Mouse (Mus musculus) MEL (cell line): ENCODE results near the gene Rpl31. TPM values are rescaled to one million over a fixed set of nuclear protein-coding genes. Genes with fewer than 3 reads are reported as not detected.

Experiments used
- DNase-seq: peaks from one replicate; pipeline ENCODE4 v3.0.0; 2011; ENCODE audit warnings: low read depth, low spot score
- H3K27ac ChIP-seq: 2 replicates; pipeline ENCODE4 v1.5.1; 2012; ENCODE audit warnings: low read depth, mild to moderate bottlenecking, control low read depth, low read length, moderate library complexity; ENCODE audit not compliant: control insufficient read depth
- H3K27me3 ChIP-seq, 2 experiments: fragments of 150-350 bp in 1 of 2; sonication (generic) in 1 of 2; 2 replicates each; pipeline ENCODE4 v1.6.1; 2012; ENCODE audit warnings: low read length in 2 of 2, mild to moderate bottlenecking in 2 of 2, improper control_type of control experiment in 1 of 2, moderate library complexity in 1 of 2; ENCODE audit not compliant: insufficient read depth in 2 of 2, control insufficient read depth in 1 of 2
- H3K36me3 ChIP-seq, 2 experiments: 2 replicates each; pipeline ENCODE4 v1.6.1; 2012 to 2014; ENCODE audit warnings: low read length in 2 of 2, improper control_type of control experiment in 1 of 2, inconsistent platforms in 1 of 2, mild to moderate bottlenecking in 1 of 2; ENCODE audit not compliant: insufficient read depth in 2 of 2, control insufficient read depth in 1 of 2
- H3K4me1 ChIP-seq, 2 experiments: fragments of 150-350 bp in 1 of 2; sonication (generic) in 1 of 2; 2 replicates each; pipeline ENCODE4 v1.6.1; 2012; ENCODE audit warnings: low read length in 2 of 2, improper control_type of control experiment in 1 of 2, mild to moderate bottlenecking in 1 of 2; ENCODE audit not compliant: insufficient read depth in 2 of 2, control insufficient read depth in 1 of 2
- H3K4me3 ChIP-seq, 2 experiments: fragments of 150-350 bp in 1 of 2; sonication (generic) in 1 of 2; 2 replicates each; pipeline ENCODE4 v1.5.1; 2012; ENCODE audit warnings: low read depth in 2 of 2, low read length in 2 of 2, mild to moderate bottlenecking in 2 of 2, moderate library complexity in 2 of 2, control low read depth in 1 of 2, improper control_type of control experiment in 1 of 2; ENCODE audit not compliant: control insufficient read depth in 1 of 2, insufficient read depth in 1 of 2
- H3K79me2 ChIP-seq: 2 replicates; pipeline ENCODE4 v1.6.1; 2012; ENCODE audit warnings: mild to moderate bottlenecking, low read length, moderate library complexity; ENCODE audit not compliant: control insufficient read depth, poor library complexity, insufficient read depth
- H3K9ac ChIP-seq: 2 replicates; pipeline ENCODE4 v1.6.1; 2012; ENCODE audit warnings: low read depth, mild to moderate bottlenecking, control low read depth, low read length, moderate library complexity; ENCODE audit not compliant: control insufficient read depth, poor library complexity, severe bottlenecking
- H3K9me3 ChIP-seq: fragments of 150-350 bp; sonication (generic); replicated peaks from 2 replicates; pipeline ENCODE4 v1.6.1; 2012; ENCODE audit warnings: mild to moderate bottlenecking, low read length, improper control_type of control experiment, moderate library complexity; ENCODE audit not compliant: insufficient read depth
- EP300 ChIP-seq, 2 experiments: IDR thresholded peaks; 2 replicates each; pipeline ENCODE4 v1.6.1; 2011; ENCODE audit warnings: improper control_type of control experiment in 2 of 2, low read length in 2 of 2, low read depth in 1 of 2, mild to moderate bottlenecking in 1 of 2
- ETS1 ChIP-seq: IDR thresholded peaks from 2 replicates; pipeline ENCODE4 v1.6.1; 2012; ENCODE audit warnings: low read depth, mild to moderate bottlenecking, inconsistent platforms, low read length, improper control_type of control experiment, moderate library complexity
- GABPA ChIP-seq: IDR thresholded peaks from 2 replicates; pipeline ENCODE4 v1.6.1; 2012; ENCODE audit warnings: low read depth, mild to moderate bottlenecking, inconsistent platforms, low read length, improper control_type of control experiment, moderate library complexity
- GATA1 ChIP-seq: IDR thresholded peaks from 2 replicates; pipeline ENCODE4 v1.6.1; 2011; ENCODE audit warnings: low read depth, low read length, improper control_type of control experiment
- HCFC1 ChIP-seq: IDR thresholded peaks from 2 replicates; pipeline ENCODE4 v1.6.1; 2012; ENCODE audit warnings: low read depth, mild to moderate bottlenecking, inconsistent platforms, low read length, improper control_type of control experiment, moderate library complexity
- JUND ChIP-seq: IDR thresholded peaks from 2 replicates; pipeline ENCODE4 v1.6.1; 2011; ENCODE audit warnings: low read depth, mild to moderate bottlenecking, improper control_type of control experiment, low read length
- KAT2A ChIP-seq: conservative IDR thresholded peaks from 2 replicates; pipeline ENCODE4 v1.6.1; 2012; ENCODE audit warnings: low read depth, low read length, improper control_type of control experiment, inconsistent platforms
- MAZ ChIP-seq: IDR thresholded peaks from 2 replicates; pipeline ENCODE4 v1.6.1; 2012; ENCODE audit warnings: low read depth, mild to moderate bottlenecking, inconsistent platforms, low read length, improper control_type of control experiment
- MXI1 ChIP-seq: IDR thresholded peaks from 2 replicates; pipeline ENCODE4 v1.6.1; 2011; ENCODE audit warnings: mild to moderate bottlenecking, low read depth, low read length, improper control_type of control experiment
- POLR2A ChIP-seq, 2 experiments: IDR thresholded peaks; 2 replicates each; pipeline ENCODE4 v1.6.1; 2011 to 2012; ENCODE audit warnings: low read length in 2 of 2, mild to moderate bottlenecking in 2 of 2, control low read depth in 1 of 2, improper control_type of control experiment in 1 of 2, low read depth in 1 of 2, moderate library complexity in 1 of 2; ENCODE audit not compliant: control insufficient read depth in 1 of 2, insufficient read depth in 1 of 2, poor library complexity in 1 of 2
- POLR2AphosphoS2 ChIP-seq: IDR thresholded peaks from 2 replicates; pipeline ENCODE4 v1.6.1; 2011; ENCODE audit warnings: low read length, improper control_type of control experiment
- RAD21 ChIP-seq: IDR thresholded peaks from 2 replicates; pipeline ENCODE4 v1.6.1; 2011; ENCODE audit warnings: mild to moderate bottlenecking, low read depth, low read length, improper control_type of control experiment
- RCOR1 ChIP-seq: IDR thresholded peaks from 2 replicates; pipeline ENCODE4 v1.6.1; 2012; ENCODE audit warnings: low read depth, mild to moderate bottlenecking, inconsistent platforms, low read length, improper control_type of control experiment
- SIN3A ChIP-seq: IDR thresholded peaks from 2 replicates; pipeline ENCODE4 v1.6.1; 2012; ENCODE audit warnings: low read length, improper control_type of control experiment, inconsistent platforms
- TBP ChIP-seq: IDR thresholded peaks from 2 replicates; pipeline ENCODE4 v1.8.0; 2011; ENCODE audit warnings: low read depth, low read length, improper control_type of control experiment
- TCF12 ChIP-seq: IDR thresholded peaks from 2 replicates; pipeline ENCODE4 v1.6.1; 2014; ENCODE audit warnings: low read depth, mild to moderate bottlenecking, inconsistent platforms, low read length, improper control_type of control experiment, moderate library complexity
- USF1 ChIP-seq: IDR thresholded peaks from 2 replicates; pipeline ENCODE4 v1.6.1; 2014; ENCODE audit warnings: low read depth, mild to moderate bottlenecking, inconsistent platforms, low read length, improper control_type of control experiment, moderate library complexity
- polyA plus RNA-seq, 2 experiments: library from polyadenylated mRNA; stranded (reverse) in 1 of 2; unstranded in 1 of 2; fragments of >175 nt in 1 of 2; fragments of >200 nt in 1 of 2; gene quantifications; 2 replicates each; pipeline versions ENCODE4 v1.2.1 to v1.2.4; 2012; ENCODE audit warnings: low replicate concordance in 2 of 2, low read depth in 1 of 2; ENCODE audit not compliant: insufficient read length in 2 of 2, insufficient read depth in 1 of 2, missing spikeins in 1 of 2
- total RNA-seq: library from RNA; depleted of rRNA; stranded (reverse); fragments of 300-350 nt; gene quantifications from 2 replicates; pipeline ENCODE4 v1.2.3, GENCODE M21; 2012

Rpl31 gene
- total and polyA plus RNA-seq, 3 experiments, result 848 to 2,111 TPM; not detected in 1

- Histone ChIP-seq H3K27me3 (no peaks in the 10 kb centered on the region), H3K4me3 (peak overlapping the region in 1 of 2 experiments; percentile 15; a peak in 2 of 4 replicates), H3K27ac (no peak overlapping the region), H3K9ac (no peak overlapping the region), H3K36me3 (peaks cover 0 to 20% of the 10 kb centered on the region in 2 experiments; a peak in 2 of 4 replicates), H3K79me2 (no peaks in the 10 kb centered on the region), H3K9me3 (no peaks in the 10 kb centered on the region), H3K4me1 (peaks cover 5 to 20% of the 10 kb centered on the region in 2 experiments)
- peak; percentile 64 for TF ChIP-seq TCF12
- peak; percentile 34; the same call in 1 of the 2 replicates for TF ChIP-seq SIN3A
- peak; percentile 44; the same call in 1 of the 2 replicates for TF ChIP-seq ETS1
- no peak for TF ChIP-seq POLR2AphosphoS2
- no peak for TF ChIP-seq TBP
- peak; percentile 54 to 62; a peak in 3 of 4 replicates for TF ChIP-seq EP300 (IDR thresholded peaks at IDR 0.05; ENCODE audit: low read depth in 1 of 2, low read length in 2 of 2)
- no peak for TF ChIP-seq POLR2A (IDR thresholded peaks at IDR 0.05; ENCODE audit: control insufficient read depth in 1 of 2, insufficient read depth in 1 of 2, low read depth in 1 of 2, low read length in 2 of 2, poor library complexity in 1 of 2)
- TF ChIP-seq RCOR1, result peak; percentile 51; the same call in 1 of the 2 replicates
- TF ChIP-seq KAT2A, result no peak
- no peak for TF ChIP-seq MAZ
- TF ChIP-seq USF1, result no peak
- peak; percentile 80 for TF ChIP-seq GATA1
- peak; percentile 40 for DNase-seq
Measured at GRCm38 (mm10) chr1:39389338-39389737, 21.7 kb downstream of the Rpl31 start.

- H3K27me3 ChIP-seq, result no peaks in the 10 kb centered on the region
- H3K9me3 ChIP-seq, result no peaks in the 10 kb centered on the region
- H3K79me2 ChIP-seq, result no peaks in the 10 kb centered on the region
- TF ChIP-seq POLR2A (IDR thresholded peaks at IDR 0.05; ENCODE audit: control insufficient read depth in 1 of 2, insufficient read depth in 1 of 2, low read depth in 1 of 2, low read length in 2 of 2, poor library complexity in 1 of 2) (no peak), MXI1 (no peak), RAD21 (no peak), JUND (no peak), GABPA (no peak), HCFC1 (no peak), KAT2A (no peak)
- no peak overlapping the region for H3K27ac ChIP-seq
- no peak overlapping the region for H3K9ac ChIP-seq
- H3K4me3 ChIP-seq, result no peak overlapping the region
- no peak for DNase-seq
- H3K4me1 ChIP-seq, result peaks cover 5 to 20% of the 10 kb centered on the region in 2 experiments
- peaks cover 0 to 20% of the 10 kb centered on the region in 2 experiments; a peak in 2 of 4 replicates for H3K36me3 ChIP-seq
Measured at GRCm38 (mm10) chr1:39391652-39392051, 24.0 kb downstream of the Rpl31 start.
